Mouse (Mus musculus) thymus, postnatal 0 days (tissue): ENCODE data around the gene Pik3ip1. TPM values are rescaled to one million over a fixed set of nuclear protein-coding genes. Genes with fewer than 3 reads are reported as not detected.

Experiments
- DNase-seq: peaks from one replicate; pipeline ENCODE4 v3.0.0-alpha.2; 2015; ENCODE audit warnings: low spot score
- polyA plus RNA-seq: library from polyadenylated mRNA; unstranded; fragments of >200 nt; fragmentation: Nextera tagmentation; extraction: Ambion mirVana; gene quantifications from 2 replicates; pipeline ENCODE4 v1.2.1, GENCODE M21; 2015

Gene Pik3ip1
- polyA plus RNA-seq, 1 experiment from 2014 or later: 94.4 TPM

DNA sequence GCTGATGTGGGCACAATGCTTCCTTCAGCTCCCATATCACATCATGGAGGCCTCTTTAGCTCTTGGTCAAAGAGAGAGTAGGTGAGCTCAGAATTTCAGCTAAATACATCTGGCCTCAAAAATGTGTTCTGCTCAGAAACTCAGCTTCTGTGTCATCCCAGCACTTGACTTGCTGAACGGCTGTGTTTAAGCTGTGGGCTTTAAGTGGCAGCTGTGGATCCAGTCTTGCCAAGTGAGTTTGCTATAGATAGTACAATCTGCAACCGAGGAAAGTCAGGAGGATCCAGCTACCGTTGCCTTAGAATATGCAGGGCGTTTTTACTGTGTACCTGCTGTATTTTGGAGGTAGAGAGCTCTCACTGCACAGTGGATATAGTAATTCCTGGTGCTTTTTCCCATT is 27.8 kb upstream of the Pik3ip1 start:
- DNase-seq: no peak

DNA sequence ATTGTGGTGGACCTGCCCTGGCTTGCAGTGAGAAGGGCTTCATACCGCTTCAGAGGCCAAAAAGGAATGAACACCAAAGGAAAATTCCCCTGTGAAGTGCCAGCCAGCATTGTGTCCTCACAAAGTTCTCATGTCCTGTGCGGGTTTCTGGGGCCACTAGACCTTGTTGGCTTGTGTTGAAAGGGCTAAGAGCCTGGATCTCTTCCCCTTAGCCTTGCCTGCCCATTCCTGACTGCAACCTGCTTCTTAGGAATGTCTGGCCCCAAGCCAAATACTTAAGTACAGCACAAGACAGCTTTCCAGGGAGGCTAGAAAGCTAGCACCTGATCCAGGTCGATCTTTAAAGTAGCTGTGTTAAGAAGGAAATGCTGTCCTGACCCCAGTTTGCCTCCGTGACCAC is 27.4 kb upstream of the Pik3ip1 start:
- no peak for DNase-seq

DNA sequence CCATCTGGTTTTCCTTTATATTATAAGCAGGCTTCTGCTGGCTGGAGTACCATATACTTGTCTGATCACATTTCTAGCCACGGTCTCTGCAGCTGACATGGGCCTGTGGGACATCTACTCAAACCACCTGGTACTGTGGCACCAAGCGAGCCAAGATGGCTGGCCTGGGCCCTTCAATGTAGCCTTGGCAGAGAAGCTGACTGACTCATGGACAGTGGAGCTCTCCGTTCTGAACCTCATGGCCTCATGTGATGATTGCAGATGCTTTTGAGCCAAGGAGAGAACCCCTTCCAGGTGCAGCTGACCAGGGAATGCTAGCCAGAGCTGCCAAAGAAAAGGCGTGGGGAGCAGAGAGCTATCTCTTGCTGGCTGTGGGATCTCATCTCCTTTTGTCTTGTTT is 24.4 kb upstream of the Pik3ip1 start:
- DNase-seq: no peak

DNA sequence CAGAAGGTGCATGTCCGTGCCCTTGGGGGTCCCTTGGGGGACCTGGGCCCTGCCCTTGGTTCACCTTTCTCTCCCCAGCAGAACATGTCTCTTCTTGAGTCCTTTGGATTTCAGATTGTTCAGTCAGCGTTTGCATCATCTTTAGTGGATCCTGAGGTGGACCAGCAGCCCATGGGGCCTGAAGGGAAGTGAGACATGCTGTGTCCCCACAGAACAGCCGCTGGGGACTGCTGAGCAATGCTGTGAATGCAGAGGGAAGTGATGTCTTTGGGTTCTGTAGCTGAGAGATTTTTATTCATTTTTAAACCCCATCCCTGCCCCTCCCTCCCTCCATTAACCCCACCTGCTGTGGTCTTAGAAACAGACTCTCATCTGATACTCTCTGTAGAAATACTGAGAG is 22.3 kb upstream of the Pik3ip1 start:
- DNase-seq: no peak

DNA sequence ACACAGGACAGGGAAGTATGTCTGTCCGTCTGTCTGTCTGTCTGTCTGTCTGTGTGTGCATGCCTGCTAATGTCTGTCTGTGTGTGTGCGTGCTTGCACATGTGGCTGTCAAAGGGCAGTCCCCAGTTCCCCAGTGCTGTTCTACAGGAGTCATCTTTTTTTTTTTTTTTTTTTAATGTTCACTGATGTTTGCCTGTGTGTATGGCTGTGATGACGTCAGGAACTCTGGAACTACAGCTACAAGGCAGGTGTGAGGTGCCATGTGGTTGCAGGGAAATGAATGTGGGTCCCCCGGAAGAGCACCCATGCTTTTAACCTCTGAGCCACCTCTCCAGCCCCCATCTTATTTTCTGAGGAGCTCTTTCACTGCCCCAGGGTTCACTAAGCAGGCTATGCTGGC is 20.3 kb upstream of the Pik3ip1 start:
- peak; percentile 90 for DNase-seq

DNA sequence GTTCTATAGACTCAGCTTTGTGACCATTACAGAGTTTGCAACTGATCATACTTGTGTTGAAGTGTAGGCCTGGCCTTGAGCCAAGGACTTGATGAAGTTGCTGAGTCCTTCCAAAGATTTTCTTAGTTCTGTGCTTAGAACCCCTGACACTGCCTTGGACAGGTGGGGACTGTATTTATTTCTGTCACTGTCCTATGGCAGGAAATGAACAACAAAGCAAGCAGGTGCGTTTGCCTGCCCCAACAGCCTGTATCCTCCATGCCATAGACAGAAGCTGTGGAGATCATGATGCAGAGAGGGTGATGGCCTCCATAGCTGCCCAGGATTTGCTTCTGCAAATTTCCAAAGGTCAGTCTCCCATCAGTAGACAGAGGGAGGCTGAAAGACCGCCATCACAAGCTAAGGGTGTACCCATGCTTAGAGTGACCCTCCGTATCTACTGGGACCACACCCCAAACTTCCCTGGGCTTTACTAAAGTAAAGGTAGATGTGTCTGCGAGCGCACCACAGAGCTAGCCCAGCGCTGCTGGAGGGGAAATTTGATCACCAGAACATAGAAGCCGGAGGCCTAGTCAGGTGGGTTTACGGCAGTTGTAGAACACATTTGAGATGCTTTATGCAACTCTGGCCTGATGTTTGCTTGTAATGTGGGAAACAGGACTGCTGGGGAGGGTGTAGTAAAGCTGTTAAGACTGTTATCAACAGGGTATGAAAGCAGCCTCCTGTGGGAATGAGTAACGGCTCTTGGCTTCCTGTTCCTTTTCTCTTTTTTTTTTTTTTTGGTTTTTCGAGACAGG is 19.2 kb upstream of the Pik3ip1 start:
- peak; percentile 69 for DNase-seq

DNA sequence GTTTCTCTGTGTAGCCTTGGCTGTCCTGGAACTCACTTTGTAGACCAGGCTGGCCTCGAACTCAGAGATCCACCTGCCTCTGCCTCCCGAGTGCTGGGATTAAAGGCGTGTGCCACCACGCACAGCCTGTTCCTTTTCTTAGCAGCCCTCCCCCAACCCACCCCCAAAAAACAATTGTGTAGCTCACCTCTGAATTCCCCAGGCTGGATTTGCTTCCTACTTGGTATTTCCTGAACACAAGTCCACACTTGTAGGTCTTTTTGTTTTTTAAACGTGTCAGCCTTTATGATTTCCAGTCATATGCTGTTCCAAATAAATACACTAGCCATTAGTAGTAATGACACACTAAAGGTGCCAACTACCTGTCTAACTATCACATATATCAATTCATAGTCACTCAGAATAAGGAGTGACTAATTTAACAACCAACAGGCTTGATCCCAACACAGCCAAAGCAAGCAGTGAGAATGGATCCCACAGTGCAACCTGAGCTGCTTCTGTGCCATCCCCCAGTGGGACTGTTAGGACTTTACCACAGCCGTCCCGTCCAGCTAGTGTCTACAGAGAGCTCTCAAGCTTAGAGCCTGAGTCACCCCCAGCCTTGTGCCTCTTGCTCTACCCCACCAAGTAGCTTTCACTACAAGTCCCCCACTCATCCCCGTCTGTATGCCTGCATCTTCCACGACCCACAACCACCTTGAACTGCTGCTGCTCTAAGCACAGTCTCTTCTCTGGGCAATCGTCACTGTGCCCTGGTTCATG is 18.4 kb upstream of the Pik3ip1 start:
- no peak for DNase-seq

DNA sequence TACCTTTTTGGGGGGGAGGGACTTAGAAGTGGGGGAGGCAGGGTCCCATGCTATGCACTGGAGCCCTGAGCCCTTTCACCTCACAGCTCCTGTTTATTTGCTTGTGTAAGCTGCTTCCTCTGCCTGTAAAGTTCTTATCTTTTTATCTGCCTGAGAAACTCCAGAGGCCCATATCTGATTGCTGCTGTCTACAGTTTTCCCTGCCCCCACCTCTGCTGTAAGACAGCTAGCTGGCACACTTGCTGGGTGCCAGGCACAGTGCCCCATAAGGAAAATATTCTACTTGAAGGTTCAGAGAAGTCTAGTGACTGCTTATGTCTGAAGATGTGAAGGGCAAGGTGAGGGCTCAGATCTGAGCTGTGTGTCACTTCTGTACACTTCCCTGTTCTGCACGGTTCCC is 16.9 kb upstream of the Pik3ip1 start:
- DNase-seq: peak; percentile 59

DNA sequence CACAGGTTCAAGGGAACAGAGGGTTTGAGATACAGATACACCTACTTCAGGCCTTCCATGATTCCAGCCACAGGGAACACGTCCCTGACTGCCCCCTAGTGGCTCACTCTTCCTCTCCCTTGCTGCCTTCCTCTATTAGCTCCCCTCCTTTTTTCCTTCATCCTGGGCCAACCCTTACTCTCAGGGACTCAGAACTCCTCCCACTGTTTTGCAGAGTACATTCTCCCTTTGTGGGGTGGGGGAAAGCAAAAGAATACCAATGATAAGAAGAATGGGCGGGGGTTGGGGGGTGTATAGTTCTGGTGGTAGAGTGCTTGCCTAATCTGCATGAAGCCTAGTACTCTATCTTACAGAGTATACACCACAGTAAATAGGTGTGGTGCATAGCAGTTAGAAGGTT is 16.1 kb upstream of the Pik3ip1 start:
- DNase-seq: no peak

DNA sequence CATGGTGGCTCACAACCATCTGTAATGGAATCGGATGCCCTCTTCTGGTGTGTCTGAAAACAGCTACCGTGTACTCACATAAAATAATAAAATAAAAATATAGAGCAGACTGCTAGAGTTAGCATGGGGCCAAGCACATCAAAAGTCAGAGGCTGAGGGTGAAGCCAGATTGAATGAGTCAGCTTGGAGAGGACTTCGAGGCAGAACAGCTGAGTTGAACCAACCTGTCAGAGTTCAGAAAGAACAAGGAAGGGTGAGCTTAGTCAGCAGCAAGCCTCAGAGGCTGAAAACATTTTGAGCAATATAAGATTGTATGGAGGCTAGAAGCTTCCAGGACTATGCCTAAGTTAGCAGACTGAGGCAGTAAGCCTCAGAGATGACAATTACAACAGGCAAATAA is 11.9 kb upstream of the Pik3ip1 start:
- no peak for DNase-seq

DNA sequence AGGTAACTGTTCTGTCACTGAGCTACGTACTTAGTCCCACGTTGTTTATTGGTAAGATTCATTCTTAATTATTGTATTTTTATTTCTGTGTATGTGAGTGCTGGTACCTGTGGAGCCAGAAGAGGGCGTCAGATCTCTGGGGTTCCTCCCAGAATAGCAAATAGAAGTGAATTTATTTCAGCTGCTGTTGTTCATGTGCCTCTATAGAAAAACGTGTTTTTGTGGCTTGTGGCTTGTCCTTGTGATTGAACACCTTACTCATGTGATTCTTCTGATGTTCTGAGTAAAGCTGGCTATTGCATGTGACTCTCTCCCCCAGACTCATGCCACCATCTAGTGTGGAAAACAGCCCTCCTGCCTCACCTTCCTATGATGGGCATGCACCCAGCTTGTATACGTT is 1.9 kb upstream of the Pik3ip1 start:
- peak; percentile 78 for DNase-seq

DNA sequence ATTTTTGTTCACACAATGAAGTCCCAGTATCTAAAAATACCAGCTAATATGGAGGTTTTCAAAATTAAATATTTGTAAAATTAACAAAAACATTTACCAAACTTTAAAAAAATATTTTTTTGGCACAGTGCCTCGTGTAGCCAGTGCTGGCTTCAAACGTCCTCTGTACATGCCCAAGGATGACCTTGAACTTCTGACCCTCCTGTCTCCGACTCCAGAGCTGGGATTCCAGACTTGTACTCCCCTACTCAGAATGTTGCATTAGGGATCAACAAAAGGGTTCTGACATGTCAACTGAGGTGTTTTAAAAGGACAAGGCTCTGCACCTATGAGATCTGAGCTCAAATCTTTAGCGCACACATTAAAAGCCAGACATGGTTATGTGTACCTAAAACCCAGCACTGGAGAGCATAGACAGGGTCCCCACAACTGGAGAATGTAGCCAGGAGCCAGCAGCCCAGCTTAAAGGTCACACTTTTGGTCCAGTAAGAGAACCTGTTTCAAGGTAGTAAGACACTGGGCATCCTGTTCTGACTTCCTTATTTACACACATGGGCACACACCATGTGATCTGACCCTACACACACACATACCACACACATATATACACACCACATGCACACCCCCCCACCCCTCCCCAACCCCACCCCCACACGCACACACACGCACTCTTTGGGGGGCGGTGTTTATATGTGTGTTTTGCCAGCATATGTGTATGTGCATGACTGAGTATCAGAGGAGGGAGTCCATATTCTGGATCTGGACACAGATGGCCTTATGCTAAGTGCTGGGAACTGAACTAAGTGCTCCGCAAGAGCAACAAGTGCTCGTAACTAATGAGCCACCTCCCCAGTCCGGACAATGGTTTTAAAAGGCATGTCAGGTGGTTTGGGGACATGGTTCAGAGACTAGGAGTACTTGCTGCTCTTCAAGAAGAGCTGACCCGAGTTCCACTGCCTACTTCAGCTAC is 1.1 kb upstream of the Pik3ip1 start:
- DNase-seq: no peak

DNA sequence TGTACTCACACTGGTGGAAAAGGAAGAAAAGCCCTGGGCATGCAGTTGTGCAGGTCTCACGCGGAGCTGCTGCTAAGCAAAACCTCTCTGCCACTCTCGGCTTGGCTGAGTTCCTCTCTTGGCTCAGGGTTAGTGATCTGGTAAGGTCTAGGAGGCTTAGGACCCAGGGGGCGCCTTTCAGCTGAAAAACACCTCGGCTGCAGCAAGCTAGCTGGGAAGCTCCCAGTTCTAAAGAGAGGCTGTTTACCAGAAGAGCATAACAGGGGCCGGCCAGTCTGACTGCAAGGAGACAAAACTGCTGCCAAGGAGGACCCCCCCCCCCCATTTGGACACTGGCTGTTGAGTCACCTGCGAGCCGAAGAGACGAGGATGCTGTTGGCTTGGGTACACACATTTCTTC is 365 bp downstream of the Pik3ip1 start:
- peak; percentile 89 for DNase-seq

DNA sequence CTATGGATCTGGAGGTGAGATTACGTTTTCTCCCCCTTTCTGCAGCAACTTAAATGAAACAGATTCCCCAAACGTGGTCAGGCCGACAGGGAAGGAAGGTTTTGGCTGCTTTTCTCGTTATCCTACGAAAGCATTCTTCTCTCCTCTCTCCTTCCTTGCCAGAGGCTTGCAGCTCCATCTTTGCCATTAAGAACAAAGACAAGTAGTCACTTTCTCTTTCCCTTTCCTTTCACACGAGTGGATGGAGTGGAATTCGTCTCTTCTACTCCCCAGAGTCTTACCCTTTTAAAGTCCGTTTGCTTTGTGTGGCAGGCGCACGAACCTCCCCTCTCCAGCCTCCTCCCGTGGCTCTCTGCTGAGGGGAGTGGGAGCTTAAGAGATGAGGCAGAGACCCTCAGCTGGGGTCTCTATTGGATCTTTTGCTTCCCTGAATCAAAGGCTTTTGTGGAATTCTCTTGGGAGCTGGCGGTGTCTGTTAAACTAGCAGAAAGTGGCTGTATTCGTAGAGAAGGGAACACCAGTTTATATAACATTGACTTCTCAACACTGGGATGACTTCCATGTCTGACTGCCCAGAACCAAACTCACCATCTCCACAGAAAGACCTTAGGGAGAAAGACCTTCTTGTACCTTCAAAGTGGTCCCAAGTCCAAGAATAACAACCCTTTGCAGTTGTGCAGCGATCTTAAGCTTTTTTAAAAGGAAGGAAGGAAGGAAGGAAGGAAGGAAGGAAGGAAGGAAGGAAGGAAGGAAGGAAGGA is 970 bp downstream of the Pik3ip1 start:
- DNase-seq: peak; percentile 30

DNA sequence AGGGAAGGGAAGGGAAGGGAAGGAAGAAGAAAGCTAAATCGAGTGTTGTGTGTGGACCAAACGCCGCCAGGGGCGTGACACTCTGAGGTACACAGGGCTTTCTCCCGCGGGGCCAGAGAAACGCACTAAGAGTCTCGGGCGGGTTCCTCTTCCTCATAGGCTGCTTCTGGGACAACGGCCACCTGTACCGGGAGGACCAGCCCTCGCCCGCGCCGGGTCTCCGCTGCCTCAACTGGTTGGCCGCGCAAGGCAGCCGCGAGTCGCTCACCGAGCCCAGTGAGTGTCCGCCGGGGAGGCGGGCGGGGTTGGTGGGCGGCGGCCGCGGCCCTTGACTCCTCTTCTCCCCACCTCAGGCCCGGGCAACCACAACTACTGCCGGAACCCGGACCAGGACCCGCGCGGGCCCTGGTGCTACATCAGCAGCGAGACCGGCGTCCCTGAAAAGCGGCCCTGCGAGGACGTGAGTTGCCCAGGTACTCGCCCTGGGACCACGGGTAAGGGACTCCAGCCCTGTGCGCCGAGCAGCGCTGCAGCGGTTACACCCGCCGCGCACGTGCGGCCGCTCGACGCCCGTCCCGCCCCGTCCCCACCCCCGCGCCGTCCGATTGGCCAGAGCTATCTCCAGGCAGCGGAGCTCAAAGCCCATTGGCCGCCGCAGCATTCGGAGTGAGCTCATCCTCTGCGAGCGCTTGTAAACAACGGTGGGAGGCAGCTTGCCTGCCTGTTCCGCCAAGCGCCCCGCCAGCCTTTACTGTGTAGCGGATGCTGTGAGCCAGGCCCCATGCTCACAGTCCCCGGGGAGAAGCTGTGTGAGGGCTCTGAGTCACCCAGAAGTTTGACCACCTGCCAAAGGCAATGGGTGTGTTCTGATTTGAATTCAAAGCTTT is 1.8 kb downstream of the Pik3ip1 start:
- peak; percentile 97 for DNase-seq

DNA sequence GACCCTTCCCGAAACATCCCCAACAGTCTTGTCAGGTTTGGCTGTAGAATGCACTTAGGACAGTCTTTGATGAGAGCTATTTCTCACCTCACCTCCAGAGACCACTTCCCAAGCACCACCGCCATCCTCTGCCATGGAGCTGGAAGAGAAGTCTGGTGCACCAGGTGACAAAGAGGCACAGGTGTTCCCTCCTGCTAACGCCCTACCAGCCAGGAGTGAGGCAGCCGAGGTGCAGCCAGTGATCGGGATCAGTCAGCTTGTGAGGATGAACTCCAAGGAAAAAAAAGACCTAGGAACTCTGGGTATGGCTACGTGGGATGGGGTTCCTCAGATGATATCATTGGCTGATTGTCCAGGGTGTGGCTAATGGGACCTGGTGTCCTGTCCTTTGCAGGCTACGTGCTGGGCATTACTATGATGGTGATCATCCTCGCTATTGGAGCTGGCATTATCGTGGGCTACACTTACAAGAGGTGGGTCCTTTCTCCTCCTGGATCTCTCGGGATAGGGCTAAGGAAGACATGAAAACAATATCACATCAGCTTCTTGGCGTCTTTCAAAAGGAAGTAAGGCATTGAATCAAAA is 3.0 kb downstream of the Pik3ip1 start:
- DNase-seq: no peak

DNA sequence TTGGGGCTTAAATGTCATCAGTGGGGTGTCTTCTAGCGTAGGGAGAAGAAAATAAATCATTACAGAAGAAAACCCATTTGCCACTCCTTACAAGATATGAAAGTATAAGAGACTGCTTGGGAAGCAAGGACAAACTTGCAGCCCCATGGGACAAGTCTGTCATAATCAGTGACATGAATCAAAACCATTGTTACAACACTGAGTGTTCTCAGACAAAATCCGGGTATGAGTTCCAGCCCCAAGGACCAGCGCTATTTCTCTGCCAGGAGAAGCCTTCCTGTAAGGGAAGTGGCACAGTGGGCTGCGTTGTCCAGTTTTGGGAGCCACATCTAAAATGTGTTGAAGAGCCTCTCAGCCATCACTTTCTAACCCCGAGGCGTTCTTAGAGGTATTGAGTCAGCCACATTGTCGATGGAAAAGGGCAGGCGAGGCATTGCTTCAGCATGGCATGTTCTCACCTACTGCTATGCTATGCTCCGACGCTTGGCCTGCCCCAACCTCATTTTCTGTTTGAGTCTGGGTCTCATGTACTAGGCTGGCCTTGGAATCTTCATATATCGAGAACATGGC is 4.0 kb downstream of the Pik3ip1 start:
- DNase-seq: no peak

DNA sequence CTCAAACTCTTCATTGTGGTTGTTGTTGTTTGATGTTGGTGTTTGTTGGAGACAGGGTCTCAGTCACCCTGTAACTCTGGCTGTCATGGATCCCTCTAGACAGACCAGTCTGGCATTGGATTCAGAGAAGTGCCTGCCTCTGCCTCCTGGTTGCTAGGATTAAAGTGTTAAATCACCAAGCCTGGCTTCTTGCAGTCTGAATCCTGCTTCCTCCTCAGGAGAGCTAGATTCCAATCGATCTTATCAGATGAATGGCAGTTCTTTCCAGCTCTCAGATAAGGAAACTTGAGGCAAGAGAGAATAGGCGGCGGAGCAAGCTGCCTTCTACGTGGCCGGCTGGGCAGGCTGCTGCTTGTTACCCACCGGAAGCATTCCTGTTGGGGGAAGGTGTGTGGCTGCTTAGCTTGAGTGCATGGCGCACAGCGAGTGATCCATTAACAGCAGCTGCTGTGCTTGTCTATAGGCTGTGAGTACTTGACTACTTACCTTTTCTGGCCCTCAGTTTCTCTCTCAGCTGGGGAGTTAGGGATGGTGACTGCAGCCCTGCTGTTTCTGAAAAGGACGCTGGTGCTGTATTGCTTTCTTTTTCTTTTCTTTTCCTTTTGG is 4.6 kb downstream of the Pik3ip1 start:
- peak; percentile 67 for DNase-seq
